Mouse (Mus musculus) heart, postnatal 0 days (tissue): ENCODE results near the gene Dnah17.

Experiments
- CTCF ChIP-seq: IDR thresholded peaks from 2 replicates; pipeline ENCODE4 v1.5.1; 2016; ENCODE audit warnings: antibody characterized with exemption, control low read depth, low read depth
- EP300 ChIP-seq: IDR thresholded peaks from 2 replicates; pipeline ENCODE4 v1.6.1; 2016; ENCODE audit warnings: antibody characterized with exemption, low read depth

DNA sequence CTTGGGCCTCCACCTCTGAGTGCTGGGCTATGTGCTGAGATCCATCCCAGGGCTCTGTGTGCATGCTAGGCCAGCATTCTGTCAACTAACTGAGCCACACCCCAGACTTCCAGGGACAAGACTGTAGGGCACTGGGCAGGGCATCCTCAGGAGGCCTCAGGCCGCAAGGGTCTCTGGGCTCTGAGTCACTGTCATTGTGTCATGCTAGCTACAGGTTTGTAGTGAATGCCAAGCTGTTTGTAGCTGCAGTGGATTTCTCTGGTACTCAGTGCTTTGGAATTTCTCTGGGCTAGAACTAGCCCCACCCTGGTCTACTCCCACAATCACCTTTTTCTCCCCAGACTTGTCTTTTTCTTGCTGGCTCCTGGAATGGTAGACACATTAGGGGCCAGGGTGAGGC lies 117.8 kb downstream of the Dnah17 start:
- TF ChIP-seq CTCF: no peak
- TF ChIP-seq EP300: no peak
